Mouse (Mus musculus) granulocyte monocyte progenitor cell, adult 5-6 weeks (primary cell): ENCODE measurements at regions not wholly inside any gene's neighbourhood (a gene's known extent, or its start where the extent isn't known, plus 50 kb on each side); places are given as distances from the start of the nearest gene placed in this dataset.

Source experiments
- ATAC-seq: replicated peaks from 2 replicates; pipeline ENCODE4 v1.8.0; 2016; ENCODE audit warnings: mild to moderate bottlenecking, moderate TSS enrichment, inconsistent platforms; ENCODE audit not compliant: poor library complexity, severe bottlenecking

GRCm38 (mm10) chr11:57958233-57958632 is 50.6 kb upstream of the Larp1 start:
- peak; percentile 55 for ATAC-seq

- ATAC-seq: no peak
These were observed 52.0 kb upstream of the Larp1 start for GRCm38 (mm10) chr11:57956909-57957308.

GRCm38 (mm10) chr11:57956076-57956475 is 52.8 kb upstream of the Larp1 start:
- no peak for ATAC-seq

GRCm38 (mm10) chr11:57955476-57955875 is 53.4 kb upstream of the Larp1 start:
- ATAC-seq: no peak

GRCm38 (mm10) chr11:57954510-57955184 is 54.2 kb upstream of the Larp1 start:
- ATAC-seq: no peak

- no peak for ATAC-seq
These were observed 55.2 kb upstream of the Larp1 start for GRCm38 (mm10) chr11:57953694-57954093.

- ATAC-seq: no peak
These were observed 56.2 kb upstream of the Larp1 start for GRCm38 (mm10) chr11:57952619-57953018.

GRCm38 (mm10) chr11:57951541-57952326 is 57.1 kb upstream of the Larp1 start:
- ATAC-seq: peak; percentile 87

- ATAC-seq: peak; percentile 52
These were observed 57.9 kb upstream of the Larp1 start for GRCm38 (mm10) chr11:57950989-57951388.

- no peak for ATAC-seq
These were observed 59.8 kb upstream of the Larp1 start for GRCm38 (mm10) chr11:57949067-57949466.

- ATAC-seq: no peak
These were observed 61.5 kb upstream of the Larp1 start for GRCm38 (mm10) chr11:57947347-57947746.

GRCm38 (mm10) chr11:57934391-57934850 is 74.4 kb upstream of the Larp1 start:
- ATAC-seq: peak; percentile 92

GRCm38 (mm10) chr11:57933065-57933464 is 75.8 kb upstream of the Larp1 start:
- ATAC-seq: no peak

GRCm38 (mm10) chr11:57929506-57929905 is 79.4 kb upstream of the Larp1 start:
- no peak for ATAC-seq

- ATAC-seq: peak; percentile 56
These were observed 87.6 kb upstream of the Hand1 start for GRCm38 (mm10) chr11:57920263-57920662.

- ATAC-seq: no peak
These were observed 85.9 kb upstream of the Hand1 start for GRCm38 (mm10) chr11:57918447-57919059.

- no peak for ATAC-seq
These were observed 85.4 kb upstream of the Hand1 start for GRCm38 (mm10) chr11:57917974-57918373.

- no peak for ATAC-seq
These were observed 83.4 kb upstream of the Hand1 start for GRCm38 (mm10) chr11:57916016-57916415.

GRCm38 (mm10) chr11:57913801-57914560 is 81.4 kb upstream of the Hand1 start:
- ATAC-seq: no peak

- ATAC-seq: peak; percentile 49
These were observed 80.5 kb upstream of the Hand1 start for GRCm38 (mm10) chr11:57913020-57913699.
